Mouse (Mus musculus) kidney, adult 2 months (tissue): ENCODE results near the gene Sycp1.

Experiments used
- CTCF ChIP-seq: fragments of 200-500 bp; conservative IDR thresholded peaks from 2 replicates; pipeline ENCODE4 v1.5.1; 2011; ENCODE audit warnings: low read depth, mild to moderate bottlenecking, control low read depth, low read length, moderate library complexity, mixed read lengths; ENCODE audit not compliant: insufficient read depth, insufficient read length
- POLR2A ChIP-seq: fragments of 200-500 bp; IDR thresholded peaks from one replicate; pipeline ENCODE4 v1.6.1; 2011; ENCODE audit warnings: low read depth, low read length, control low read depth

- TF ChIP-seq POLR2A (no peak), CTCF (no peak)
Measured at GRCm38 (mm10) chr3:102787369-102787768, 148.5 kb downstream of the Sycp1 start.
